Mouse (Mus musculus) G1E (cell line): ENCODE data around the gene Tbx3. TPM values are rescaled to one million over a fixed set of nuclear protein-coding genes. Genes with fewer than 3 reads are reported as not detected.

Experiments used
- ATAC-seq: 2 replicates; pipeline ENCODE4 v1.8.0; 2016; ENCODE audit warnings: mild to moderate bottlenecking; ENCODE audit not compliant: insufficient number of reproducible peaks, poor library complexity, low FRiP score, severe bottlenecking; ENCODE audit errors: extremely low read depth
- DNase-seq: peaks from one replicate; pipeline ENCODE4 v3.0.0; 2012; ENCODE audit warnings: low spot score
- H3K27me3 ChIP-seq: 2 replicates; pipeline ENCODE4 v1.6.1; 2012; ENCODE audit warnings: mild to moderate bottlenecking, low read length, inconsistent platforms; ENCODE audit not compliant: insufficient read depth
- H3K36me3 ChIP-seq: replicated peaks from 2 replicates; pipeline ENCODE3; 2012; ENCODE audit warnings: mild to moderate bottlenecking, inconsistent platforms
- H3K4me1 ChIP-seq: 2 replicates; pipeline ENCODE4 v1.6.1; 2012; ENCODE audit warnings: low read depth, low read length, inconsistent platforms, mixed read lengths; ENCODE audit not compliant: insufficient read depth
- H3K4me3 ChIP-seq: 2 replicates; pipeline ENCODE4 v1.5.1; 2012; ENCODE audit warnings: low read depth, mild to moderate bottlenecking, inconsistent platforms, low read length, moderate library complexity, mixed read lengths
- H3K9me3 ChIP-seq: replicated peaks from 2 replicates; pipeline ENCODE4 v1.6.1; 2012; ENCODE audit warnings: inconsistent platforms
- CTCF ChIP-seq: IDR thresholded peaks from 2 replicates; pipeline ENCODE4 v1.5.1; 2012; ENCODE audit warnings: low read depth, low read length, inconsistent platforms, mixed read lengths
- GATA1 ChIP-seq: IDR thresholded peaks from 2 replicates; pipeline ENCODE4 v1.6.1; 2012; ENCODE audit warnings: borderline replicate concordance, low read length, inconsistent platforms, mixed read lengths
- GATA2 ChIP-seq: IDR thresholded peaks from 2 replicates; pipeline ENCODE4 v1.6.1; 2012; ENCODE audit warnings: low read depth, low read length, inconsistent platforms, borderline replicate concordance
- POLR2AphosphoS5 ChIP-seq: IDR thresholded peaks from 2 replicates; pipeline ENCODE4 v1.6.1; 2012; ENCODE audit warnings: low read depth, low read length, inconsistent platforms; ENCODE audit not compliant: insufficient replicate concordance
- TAL1 ChIP-seq: conservative IDR thresholded peaks from 2 replicates; pipeline ENCODE4 v1.6.1; 2012; ENCODE audit warnings: low read depth, low read length, inconsistent platforms, mixed read lengths
- polyA plus RNA-seq: library from polyadenylated mRNA; stranded (reverse); fragments of >175 nt; gene quantifications from 2 replicates; pipeline ENCODE4 v1.2.3, GENCODE M21; 2012
- total RNA-seq, 2 experiments: library from RNA; stranded (forward) in 1 of 2; stranded (reverse) in 1 of 2; fragments of 200-1000 nt in 1 of 2; fragments of >200 nt in 1 of 2; fragmentation: Nextera tagmentation in 1 of 2; gene quantifications; 2 replicates each; pipeline ENCODE4 v1.2.3; 2014 to 2017

Gene Tbx3
- total and polyA plus RNA-seq, 3 experiments = 0.05 TPM; not detected in 2

GRCm38 (mm10) chr5:119691075-119691474 is 20.6 kb downstream of the Tbx3 start:
- Histone ChIP-seq H3K27me3 (no peaks in the 10 kb centered on the region), H3K4me3 (no peak overlapping the region), H3K9me3 (peaks cover 79% of the 10 kb centered on the region), H3K4me1 (no peaks in the 10 kb centered on the region), H3K36me3 (no peaks in the 10 kb centered on the region)
- TF ChIP-seq POLR2AphosphoS5 (no peak), GATA1 (no peak), TAL1 (no peak), CTCF (no peak), GATA2 (no peak)
- ATAC-seq = no peak
- no peak for DNase-seq

GRCm38 (mm10) chr5:119692425-119692824 is 22.0 kb downstream of the Tbx3 start:
- no peak overlapping the region for H3K4me3 ChIP-seq
- no peak for TF ChIP-seq CTCF
- no peak for TF ChIP-seq POLR2AphosphoS5
- no peak for TF ChIP-seq TAL1
- TF ChIP-seq GATA2 = no peak
- TF ChIP-seq GATA1 = no peak
- H3K4me1 ChIP-seq = no peaks in the 10 kb centered on the region
- H3K9me3 ChIP-seq = peaks cover 81% of the 10 kb centered on the region
- H3K27me3 ChIP-seq = no peaks in the 10 kb centered on the region
- no peaks in the 10 kb centered on the region for H3K36me3 ChIP-seq
- ATAC-seq (no peak), DNase-seq (no peak)

- ATAC-seq (no peak), DNase-seq (no peak)
- Histone ChIP-seq H3K4me3 (no peak overlapping the region), H3K9me3 (peaks cover 71% of the 10 kb centered on the region), H3K36me3 (no peaks in the 10 kb centered on the region), H3K4me1 (no peaks in the 10 kb centered on the region), H3K27me3 (no peaks in the 10 kb centered on the region)
- TF ChIP-seq GATA1 (no peak), GATA2 (no peak), POLR2AphosphoS5 (no peak), TAL1 (no peak), CTCF (no peak)
These were observed 24.4 kb downstream of the Tbx3 start for GRCm38 (mm10) chr5:119694914-119695313.

GRCm38 (mm10) chr5:119703031-119703430 is 32.6 kb downstream of the Tbx3 start:
- TF ChIP-seq CTCF = no peak
- TF ChIP-seq TAL1 = no peak
- no peak for TF ChIP-seq POLR2AphosphoS5
- TF ChIP-seq GATA2 = no peak
- TF ChIP-seq GATA1 = no peak
- no peak overlapping the region for H3K4me3 ChIP-seq
- H3K9me3 ChIP-seq = peaks cover 72% of the 10 kb centered on the region
- no peak for DNase-seq
- H3K4me1 ChIP-seq = no peaks in the 10 kb centered on the region
- H3K36me3 ChIP-seq = no peaks in the 10 kb centered on the region
- ATAC-seq = no peak
- H3K27me3 ChIP-seq = no peaks in the 10 kb centered on the region

GRCm38 (mm10) chr5:119704900-119705299 is 34.4 kb downstream of the Tbx3 start:
- H3K4me1 ChIP-seq = no peaks in the 10 kb centered on the region
- H3K9me3 ChIP-seq = peaks cover 76% of the 10 kb centered on the region
- DNase-seq (no peak), ATAC-seq (no peak)
- H3K4me3 ChIP-seq = no peak overlapping the region
- H3K36me3 ChIP-seq = no peaks in the 10 kb centered on the region
- H3K27me3 ChIP-seq = no peaks in the 10 kb centered on the region
- TF ChIP-seq TAL1 (no peak), GATA2 (no peak), POLR2AphosphoS5 (no peak)

GRCm38 (mm10) chr5:119706467-119706866 is 36.0 kb downstream of the Tbx3 start:
- DNase-seq (no peak), ATAC-seq (no peak)
- Histone ChIP-seq H3K9me3 (peaks cover 71% of the 10 kb centered on the region), H3K4me1 (no peaks in the 10 kb centered on the region), H3K4me3 (no peak overlapping the region), H3K36me3 (no peaks in the 10 kb centered on the region), H3K27me3 (no peaks in the 10 kb centered on the region)
- TF ChIP-seq CTCF = no peak
- TF ChIP-seq GATA2 = no peak
- TF ChIP-seq GATA1 = no peak
- no peak for TF ChIP-seq TAL1
- no peak for TF ChIP-seq POLR2AphosphoS5

GRCm38 (mm10) chr5:119708850-119709585 is 38.5 kb downstream of the Tbx3 start:
- DNase-seq (no peak), ATAC-seq (no peak)
- H3K9me3 ChIP-seq = peaks cover 71% of the 10 kb centered on the region

More at GRCm38 (mm10) chr5:119708850-119709585, 38.5 kb downstream of the Tbx3 start:
- no peak overlapping the region for H3K4me3 ChIP-seq
- H3K4me1 ChIP-seq = no peaks in the 10 kb centered on the region
- TF ChIP-seq GATA1 (no peak), POLR2AphosphoS5 (no peak), CTCF (no peak), GATA2 (no peak), TAL1 (no peak)
- no peaks in the 10 kb centered on the region for H3K27me3 ChIP-seq
- H3K36me3 ChIP-seq = no peaks in the 10 kb centered on the region
